Mouse (Mus musculus) gastrocnemius, adult 18-20 months (tissue): ENCODE measurements around the gene Exosc9. TPM values are rescaled to one million over a fixed set of nuclear protein-coding genes. Genes with fewer than 3 reads are reported as not detected.
"Not testable (repeated sequence)": the region's sequence is repeated elsewhere in the genome, so short reads cannot be mapped to it uniquely, and the experiment has no call there.

Source experiments
- DNase-seq: peaks from one replicate; pipeline ENCODE4 v3.0.0; 2021; ENCODE audit warnings: low spot score
- total RNA-seq, 2 experiments: library from RNA; stranded (reverse); gene quantifications; 2 replicates each; pipeline ENCODE4 v1.2.3; 2021

The Exosc9 gene
- total RNA-seq, 2 experiments from 2014 or later: 15.6 to 16.5 TPM

DNA sequence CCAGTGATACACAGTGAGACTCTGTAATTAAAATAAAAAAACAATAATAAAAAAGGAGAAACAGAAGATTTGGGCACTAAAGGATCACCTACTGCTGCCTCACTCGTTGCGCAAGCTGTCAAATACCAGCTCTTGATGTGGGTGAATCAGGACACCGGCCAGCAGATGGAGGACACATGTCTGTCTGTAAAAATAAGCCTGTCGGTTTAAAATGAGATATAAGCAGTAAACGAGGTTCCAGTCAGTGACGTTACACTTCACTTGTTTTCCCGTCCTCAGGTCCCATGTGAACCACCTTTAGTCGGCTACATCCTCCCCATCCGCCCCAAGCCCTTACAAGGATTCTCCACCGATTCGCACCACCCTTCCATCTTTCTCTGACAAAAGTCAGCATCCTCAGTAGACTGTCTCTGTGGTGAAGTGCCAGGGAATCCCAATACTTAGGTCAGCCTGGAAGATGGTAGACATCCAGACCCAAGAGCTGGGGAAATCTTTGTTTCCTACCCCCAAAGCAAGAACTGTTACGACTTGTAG is 488 bp upstream of the Exosc9 start:
- no peak for DNase-seq

DNA sequence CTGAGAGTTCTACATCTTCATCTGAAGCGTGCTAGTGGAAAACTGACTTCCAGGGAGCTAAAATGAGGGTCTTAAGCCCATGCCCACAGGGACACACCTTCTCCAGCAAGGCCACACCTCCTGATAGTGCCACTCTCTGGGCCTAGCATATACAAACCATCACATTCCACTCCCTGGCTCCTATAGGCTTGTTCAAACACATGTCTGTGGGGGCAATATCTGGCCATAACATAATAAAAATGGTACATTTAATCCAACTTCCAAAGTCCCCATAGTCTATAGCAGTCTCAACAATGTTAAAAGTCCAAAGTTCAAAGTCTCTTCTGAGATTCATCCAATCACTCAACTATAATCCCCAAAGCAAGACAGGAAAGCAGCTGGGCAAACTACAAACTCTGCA is 5.2 kb downstream of the Exosc9 start:
- DNase-seq: no peak

DNA sequence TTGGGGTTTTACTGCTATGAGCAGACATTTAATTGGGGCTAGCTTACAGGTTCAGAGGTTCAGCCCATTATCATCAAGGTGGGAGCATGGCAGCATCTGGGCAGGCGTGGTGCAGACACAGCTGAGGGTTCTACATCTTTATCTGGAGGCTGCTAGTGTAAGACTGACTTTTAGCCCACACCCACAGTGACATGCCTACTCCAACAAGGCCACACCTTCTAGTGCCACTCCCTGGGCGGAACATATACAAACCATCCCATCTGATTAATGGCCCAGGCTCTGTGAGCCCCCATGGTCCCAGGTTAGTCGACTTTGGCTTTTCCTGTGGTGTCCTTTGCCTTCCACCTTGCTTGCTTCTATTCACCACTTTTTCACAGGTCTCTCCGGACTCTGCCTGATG is 7.2 kb downstream of the Exosc9 start:
- DNase-seq: no peak

DNA sequence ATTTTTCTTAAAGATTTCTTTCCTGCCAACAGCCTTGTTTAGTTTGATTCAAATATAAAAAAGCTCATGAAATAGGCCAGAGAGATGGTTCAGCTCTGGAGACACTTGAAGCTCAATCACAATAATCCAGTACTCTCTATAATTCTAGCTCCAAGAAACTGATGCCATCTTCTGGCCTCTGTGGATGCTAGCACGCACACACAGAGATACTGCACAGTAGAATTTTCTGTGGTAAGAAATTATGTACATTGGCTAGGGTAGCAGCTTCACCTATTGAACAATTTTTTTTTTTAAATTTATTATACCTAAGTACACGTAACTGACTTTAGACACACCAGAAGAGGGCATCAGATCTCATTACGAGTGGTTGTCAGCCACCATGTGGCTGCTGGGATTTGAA is 11.3 kb downstream of the Exosc9 start:
- DNase-seq: no peak

DNA sequence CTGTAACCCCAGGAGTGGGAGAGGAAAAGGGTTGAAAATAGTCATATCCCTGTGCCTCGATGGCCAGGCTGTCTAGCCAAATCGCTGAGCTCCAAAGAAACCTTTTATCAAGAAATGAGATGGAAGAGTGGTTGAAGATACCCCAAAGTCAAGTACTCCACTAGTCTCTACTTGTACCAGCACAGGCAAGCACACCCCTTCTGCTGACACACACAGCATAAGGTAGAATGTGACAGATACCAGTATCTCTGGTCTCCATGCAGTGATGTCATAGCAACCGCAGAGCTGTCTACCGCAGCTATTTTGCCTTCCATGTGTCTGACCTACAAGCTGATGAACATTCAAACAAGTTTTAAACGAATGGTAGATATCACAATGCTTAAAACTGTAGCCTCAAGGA is 17.4 kb downstream of the Exosc9 start:
- DNase-seq: no peak

DNA sequence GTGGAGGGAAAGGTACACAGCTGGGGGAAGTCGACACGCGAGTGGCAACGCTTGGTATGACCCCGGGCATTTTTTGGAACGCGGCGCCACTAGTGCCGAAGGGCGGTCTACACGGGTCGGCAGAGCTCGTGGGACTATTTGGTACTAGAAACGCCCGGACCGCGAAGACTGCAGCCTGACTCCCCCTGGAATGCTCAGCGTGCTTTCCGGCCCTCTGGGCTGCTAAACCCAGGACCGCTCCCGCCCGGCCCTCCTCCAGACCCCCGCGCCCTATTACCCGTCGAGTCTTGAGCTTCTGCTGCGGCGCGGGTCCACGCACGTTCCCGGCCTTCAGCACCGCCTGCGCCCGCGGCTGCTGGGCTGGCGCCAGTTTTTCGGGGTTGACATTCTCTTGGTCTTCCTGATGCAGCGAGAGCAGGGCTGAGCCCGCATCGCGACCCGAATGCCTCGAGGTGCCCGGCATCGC is 19.0 kb downstream of the Exosc9 start:
- DNase-seq: peak; percentile 5

DNA sequence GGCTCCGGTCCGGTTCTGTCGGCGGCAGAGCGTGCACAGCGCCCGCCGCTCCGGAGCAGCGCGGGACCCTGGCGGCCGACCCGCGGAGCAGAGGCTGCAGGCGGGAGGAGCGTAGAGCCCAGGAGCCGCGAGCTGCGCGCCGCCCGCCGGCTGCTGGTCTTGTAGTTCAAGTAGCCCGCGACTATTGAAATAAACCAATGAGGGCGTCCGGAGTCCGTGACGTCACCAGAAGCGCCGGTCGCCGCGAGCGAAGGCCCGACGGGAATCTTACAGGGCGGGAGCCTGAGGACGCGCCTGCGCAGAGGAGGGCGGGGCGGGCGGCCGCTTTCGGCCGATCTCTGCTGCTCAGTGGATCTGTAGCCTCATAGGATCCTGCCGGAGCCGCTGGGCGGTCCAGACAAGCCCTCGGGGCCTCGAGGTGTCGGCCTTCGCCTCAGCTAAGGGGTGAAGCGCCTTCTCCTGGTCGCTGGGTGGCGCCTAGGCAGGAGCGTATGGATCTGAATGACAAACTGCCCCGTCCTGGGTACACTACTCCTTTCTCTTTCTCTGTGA is 19.5 kb downstream of the Exosc9 start, which contains the start of gene Ccna2:
Ccna2 (minus strand) TSS at position 324 of the 552 bp plus-strand sequence.
- peak; percentile 97 for DNase-seq

DNA sequence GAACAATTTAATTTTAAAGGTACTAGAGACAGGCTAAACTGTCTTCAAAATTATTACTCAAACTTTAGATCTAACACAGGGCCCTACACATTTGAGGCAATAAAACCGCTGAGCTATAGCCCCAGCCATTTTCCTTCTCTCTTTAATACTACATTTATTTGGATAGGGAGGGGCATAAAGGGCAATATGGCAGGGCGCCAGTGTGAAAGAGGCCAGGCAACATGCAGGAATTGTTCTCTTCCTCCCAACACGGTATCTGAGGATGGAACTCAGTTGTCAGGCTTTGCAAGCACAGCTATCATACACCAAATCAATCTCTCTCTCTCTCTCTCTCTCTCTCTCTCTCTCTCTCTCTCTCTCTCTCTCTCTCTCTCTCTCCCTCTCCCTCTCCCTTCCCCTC is 46.4 kb downstream of the Exosc9 start:
- DNase-seq: no peak

DNA sequence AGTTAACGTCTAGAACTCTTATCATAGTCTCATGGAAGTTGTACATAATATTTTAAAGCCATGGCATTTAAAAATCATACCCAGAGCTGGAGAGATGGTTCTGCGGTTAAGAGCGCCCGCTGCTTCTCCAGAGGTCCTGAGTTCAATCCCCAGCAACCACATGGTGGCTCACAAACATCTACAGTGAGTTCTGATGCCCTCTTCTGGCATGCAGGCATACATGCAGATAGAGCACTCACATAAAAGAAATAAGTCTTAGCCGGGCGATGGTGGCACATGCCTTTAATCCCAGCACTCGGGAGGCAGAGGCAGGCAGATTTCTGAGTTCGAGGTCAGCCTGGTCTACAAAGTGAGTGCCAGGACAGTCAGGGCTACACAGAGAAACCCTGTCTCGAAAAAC is 47.4 kb downstream of the Exosc9 start:
- DNase-seq: not testable (repeated sequence)

DNA sequence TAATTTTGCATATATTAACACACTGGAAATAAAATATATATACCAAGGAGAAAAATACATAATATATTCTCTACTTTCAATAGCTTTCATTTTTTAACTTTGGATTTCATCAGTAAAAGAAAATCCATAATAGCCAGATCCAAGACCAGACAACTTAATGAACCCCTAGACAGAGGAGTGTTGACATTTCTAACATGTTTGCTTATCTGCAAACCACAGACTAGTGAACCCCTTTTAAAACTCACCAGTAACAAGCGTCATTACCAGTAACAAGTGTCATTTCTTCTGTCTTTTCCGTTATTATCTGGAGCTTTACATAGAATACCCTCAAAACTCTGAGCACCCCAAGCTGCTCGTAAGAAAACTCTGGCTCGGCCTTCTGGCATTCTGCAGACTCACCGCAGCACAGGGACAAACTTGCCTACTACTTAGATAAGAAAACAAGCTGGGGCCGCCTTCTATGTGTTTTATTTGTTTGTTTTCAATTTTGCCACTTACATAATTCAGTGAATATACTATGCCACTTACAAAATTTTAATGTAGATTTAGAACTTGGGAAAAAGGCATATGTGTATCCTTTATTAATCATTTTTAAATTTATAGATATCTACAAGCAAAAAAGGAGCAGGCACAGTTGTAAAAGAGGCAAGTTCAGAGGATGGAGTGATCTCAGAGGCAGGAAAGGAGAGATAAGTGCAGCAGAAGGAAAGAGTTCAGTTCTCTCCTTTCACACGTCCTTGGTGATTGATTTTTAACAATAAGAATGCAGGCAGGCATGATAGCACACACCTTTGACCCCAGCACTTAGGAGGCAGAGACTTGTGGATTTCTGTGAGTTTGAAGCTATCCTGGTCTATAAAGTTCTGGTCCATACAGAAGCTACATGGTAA is 53.7 kb downstream of the Exosc9 start:
- DNase-seq: no peak

DNA sequence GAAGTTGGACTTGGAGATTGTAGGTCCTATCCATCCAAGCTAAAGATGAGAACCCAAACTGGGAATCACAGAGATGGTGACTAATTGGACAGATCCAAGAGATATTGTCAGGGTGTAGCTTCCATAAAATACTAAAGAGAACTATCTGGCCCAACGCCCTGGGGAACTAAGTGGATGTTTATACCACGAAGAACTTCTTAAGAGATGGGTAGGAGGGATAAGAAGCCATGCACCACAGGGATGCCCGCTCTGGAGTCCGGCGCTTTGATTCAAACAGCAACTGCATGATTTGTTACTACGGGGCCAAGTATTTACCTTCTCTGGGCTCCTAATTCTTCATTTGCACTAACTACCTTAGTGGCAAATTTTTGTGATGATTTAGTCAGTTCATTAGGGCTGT is 60.3 kb downstream of the Exosc9 start:
- no peak for DNase-seq

DNA sequence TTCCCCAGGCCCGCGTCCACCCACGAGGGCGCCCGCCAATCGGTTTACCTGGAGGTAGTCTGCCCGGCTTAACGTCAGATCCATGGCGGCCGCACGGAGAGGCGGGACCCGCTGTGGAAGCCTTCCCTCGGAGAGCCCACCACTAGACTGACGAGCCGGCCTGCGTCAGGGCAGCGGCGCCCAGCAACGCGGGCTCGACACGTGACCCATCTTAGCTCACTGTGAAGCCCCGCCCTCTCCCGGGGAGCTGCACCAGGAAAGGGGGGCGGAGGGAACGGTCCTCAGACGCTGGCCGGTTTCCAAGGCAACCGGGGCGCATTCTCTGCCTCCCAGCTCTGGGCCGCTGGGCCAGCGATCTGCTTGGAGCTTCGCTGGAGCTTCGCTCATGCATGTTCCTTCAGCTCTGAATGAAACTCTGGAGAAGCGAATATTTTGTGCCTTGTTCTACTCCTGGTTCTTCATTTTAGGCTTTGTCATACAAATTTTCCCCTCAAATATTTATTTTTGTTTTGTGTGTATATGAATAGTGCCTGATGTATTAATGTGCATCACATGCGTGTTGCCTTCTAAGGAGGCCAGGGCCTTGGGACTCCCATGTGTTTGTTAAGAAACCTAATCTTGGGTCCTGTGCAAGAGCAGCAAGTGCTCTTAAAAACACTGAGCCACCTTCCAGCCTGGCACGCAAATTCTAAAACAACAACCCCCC is 60.9 kb downstream of the Exosc9 start, which contains the start of gene Bbs7:
Bbs7 (minus strand) TSS at position 276 of the 706 bp plus-strand sequence.
- peak; percentile 90 for DNase-seq

DNA sequence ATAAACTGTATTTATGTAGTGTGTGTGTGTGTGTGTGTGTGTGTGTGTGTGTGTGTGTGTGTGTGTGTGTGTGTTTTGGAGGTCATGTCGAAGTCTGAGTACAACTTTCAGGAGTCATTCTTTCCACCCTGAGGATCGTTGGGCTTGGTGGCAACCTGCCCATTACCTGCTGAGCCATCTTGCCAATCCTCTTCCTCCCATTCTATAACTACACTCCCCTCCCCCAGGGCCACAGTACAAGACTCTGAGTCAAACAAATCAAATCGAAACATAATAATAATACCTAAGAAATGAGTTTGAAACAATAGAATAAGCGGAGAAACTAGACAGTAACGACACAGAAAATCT is 61.5 kb downstream of the Exosc9 start:
- no peak for DNase-seq

Other genes starting within 250 kb of the Exosc9 start
- 10 to 100 TPM; 35.6 to 47.6 TPM for gene Anxa5, start 76.7 kb upstream of the Exosc9 start, total RNA-seq
- not detected for gene 1810062G17Rik, start 76.7 kb upstream of the Exosc9 start, total RNA-seq
- gene Gm11549, start 30.8 kb upstream of the Exosc9 start, total RNA-seq: not detected
- gene Ccna2, start 19.5 kb downstream of the Exosc9 start, total RNA-seq: not detected
- gene Bbs7, start 60.9 kb downstream of the Exosc9 start, total RNA-seq: 1 to 10 TPM; 7.5 to 10.0 TPM
- gene Trpc3, start 137.6 kb downstream of the Exosc9 start, total RNA-seq: 1 to 10 TPM; 1.4 to 2.2 TPM